Mouse (Mus musculus) CH12.LX (cell line): ENCODE measurements around the gene Gm281. TPM values are rescaled to one million over a fixed set of nuclear protein-coding genes. Genes with fewer than 3 reads are reported as not detected.

Experiments used
- DNase-seq: peaks from one replicate; pipeline ENCODE4 v3.0.0-alpha.2; 2013; ENCODE audit errors: extremely low read depth
- H3K27ac ChIP-seq: 2 replicates; pipeline ENCODE4 v1.5.1; 2012; ENCODE audit warnings: low read depth, mild to moderate bottlenecking, control low read depth, moderate library complexity; ENCODE audit not compliant: insufficient read depth
- H3K27me3 ChIP-seq: replicated peaks from 2 replicates; pipeline ENCODE3; 2012; ENCODE audit warnings: inconsistent platforms
- H3K36me3 ChIP-seq, 2 experiments: replicated peaks in 1 of 2; 2 replicates each; pipeline versions ENCODE3 to v1.6.1; 2012; ENCODE audit warnings: inconsistent platforms in 1 of 2, low read length in 1 of 2, mild to moderate bottlenecking in 1 of 2, mixed read lengths in 1 of 2, moderate library complexity in 1 of 2; ENCODE audit not compliant: control insufficient read depth in 1 of 2, insufficient read depth in 1 of 2
- H3K4me1 ChIP-seq, 2 experiments: 2 replicates each; pipeline ENCODE4 v1.6.1; 2012; ENCODE audit warnings: inconsistent platforms in 1 of 2, moderate library complexity in 1 of 2; ENCODE audit not compliant: insufficient read depth in 2 of 2, control insufficient read depth in 1 of 2
- H3K4me2 ChIP-seq: 2 replicates; pipeline ENCODE4 v1.6.1; 2012; ENCODE audit warnings: low read depth, mild to moderate bottlenecking, control low read depth; ENCODE audit not compliant: poor library complexity, insufficient read depth, severe bottlenecking
- H3K4me3 ChIP-seq, 3 experiments: fragments of 150-350 bp in 1 of 3; sonication (generic) in 1 of 3; replicated peaks in 1 of 3; 2 replicates each; pipeline versions ENCODE3 to v1.5.1; 2011 to 2012; ENCODE audit warnings: low read depth in 2 of 3, low read length in 2 of 3, mild to moderate bottlenecking in 2 of 3, moderate library complexity in 2 of 3, control low read depth in 1 of 3, improper control_type of control experiment in 1 of 3, inconsistent platforms in 1 of 3, mixed read lengths in 1 of 3; ENCODE audit not compliant: poor library complexity in 1 of 3
- H3K79me2 ChIP-seq: replicated peaks from 2 replicates; pipeline ENCODE4 v1.6.1; 2012; ENCODE audit warnings: mild to moderate bottlenecking, moderate library complexity; ENCODE audit not compliant: control insufficient read depth, poor library complexity, insufficient read depth, severe bottlenecking; ENCODE audit errors: extremely low read depth
- H3K9ac ChIP-seq: 2 replicates; pipeline ENCODE4 v1.6.1; 2012; ENCODE audit warnings: low read depth, mild to moderate bottlenecking, control low read depth, moderate library complexity; ENCODE audit not compliant: insufficient read depth
- H3K9me3 ChIP-seq: replicated peaks from 2 replicates; pipeline ENCODE3; 2012; ENCODE audit warnings: low read length, inconsistent platforms, mixed read lengths
- BHLHE40 ChIP-seq: IDR thresholded peaks from 2 replicates; pipeline ENCODE4 v1.6.1; 2011; ENCODE audit warnings: mild to moderate bottlenecking, low read depth, low read length, improper control_type of control experiment
- CHD1 ChIP-seq: IDR thresholded peaks from 2 replicates; pipeline ENCODE4 v1.6.1; 2012; ENCODE audit warnings: low read depth, low read length, improper control_type of control experiment, inconsistent platforms
- CHD2 ChIP-seq: IDR thresholded peaks from 2 replicates; pipeline ENCODE4 v1.6.1; 2011; ENCODE audit warnings: low read length, improper control_type of control experiment
- CTCF ChIP-seq, 2 experiments: IDR thresholded peaks in 1 of 2; conservative IDR thresholded peaks in 1 of 2; 2 replicates each; pipeline ENCODE4 v1.5.1; 2011 to 2012; ENCODE audit warnings: low read depth in 2 of 2, low read length in 2 of 2, improper control_type of control experiment in 1 of 2, inconsistent platforms in 1 of 2, mild to moderate bottlenecking in 1 of 2, moderate library complexity in 1 of 2
- ELF1 ChIP-seq: IDR thresholded peaks from 2 replicates; pipeline ENCODE4 v1.6.1; 2014; ENCODE audit warnings: low read depth, mild to moderate bottlenecking, inconsistent platforms, low read length, improper control_type of control experiment
- EP300 ChIP-seq: IDR thresholded peaks from 2 replicates; pipeline ENCODE4 v1.6.1; 2011; ENCODE audit warnings: low read length, improper control_type of control experiment
- GABPA ChIP-seq: IDR thresholded peaks from 2 replicates; pipeline ENCODE4 v1.6.1; 2012; ENCODE audit warnings: low read depth, low read length, improper control_type of control experiment, inconsistent platforms; ENCODE audit not compliant: insufficient replicate concordance
- IRF4 ChIP-seq: IDR thresholded peaks from 2 replicates; pipeline ENCODE4 v1.6.1; 2014; ENCODE audit warnings: low read depth, mild to moderate bottlenecking, inconsistent platforms, low read length, improper control_type of control experiment
- JUN ChIP-seq: IDR thresholded peaks from 2 replicates; pipeline ENCODE4 v1.6.1; 2011; ENCODE audit warnings: low read depth, mild to moderate bottlenecking, low read length, improper control_type of control experiment, moderate library complexity; ENCODE audit not compliant: insufficient read depth
- KAT2A ChIP-seq: IDR thresholded peaks from 2 replicates; pipeline ENCODE4 v1.6.1; 2012; ENCODE audit warnings: low read length, improper control_type of control experiment, inconsistent platforms; ENCODE audit not compliant: insufficient replicate concordance
- MAFK ChIP-seq: IDR thresholded peaks from 2 replicates; pipeline ENCODE4 v1.6.1; 2011; ENCODE audit warnings: low read length, improper control_type of control experiment; ENCODE audit not compliant: insufficient replicate concordance
- MAX ChIP-seq: IDR thresholded peaks from 2 replicates; pipeline ENCODE4 v1.6.1; 2011; ENCODE audit warnings: low read length, improper control_type of control experiment
- MAZ ChIP-seq: IDR thresholded peaks from 2 replicates; pipeline ENCODE4 v1.6.1; 2012; ENCODE audit warnings: low read depth, mild to moderate bottlenecking, inconsistent platforms, low read length, improper control_type of control experiment, moderate library complexity
- MEF2A ChIP-seq: IDR thresholded peaks from 2 replicates; pipeline ENCODE4 v1.6.1; 2014; ENCODE audit warnings: low read depth, mild to moderate bottlenecking, inconsistent platforms, low read length, improper control_type of control experiment, borderline replicate concordance
- MYC ChIP-seq: IDR thresholded peaks from 2 replicates; pipeline ENCODE4 v1.6.1; 2011; ENCODE audit warnings: low read depth, mild to moderate bottlenecking, improper control_type of control experiment, low read length
- NRF1 ChIP-seq: IDR thresholded peaks from 2 replicates; pipeline ENCODE4 v1.6.1; 2014; ENCODE audit warnings: low read depth, mild to moderate bottlenecking, inconsistent platforms, low read length, improper control_type of control experiment, moderate library complexity
- PAX5 ChIP-seq: IDR thresholded peaks from 2 replicates; pipeline ENCODE4 v1.6.1; 2012; ENCODE audit warnings: low read length, inconsistent platforms, mixed read lengths
- POLR2A ChIP-seq: IDR thresholded peaks from 2 replicates; pipeline ENCODE4 v1.6.1; 2011; ENCODE audit warnings: low read depth, mild to moderate bottlenecking, improper control_type of control experiment, low read length
- POLR2AphosphoS2 ChIP-seq: IDR thresholded peaks from 2 replicates; pipeline ENCODE4 v1.6.1; 2011; ENCODE audit warnings: low read depth, low read length, improper control_type of control experiment
- SMC3 ChIP-seq: IDR thresholded peaks from 2 replicates; pipeline ENCODE4 v1.6.1; 2011; ENCODE audit warnings: low read depth, low read length, improper control_type of control experiment
- TBP ChIP-seq: conservative IDR thresholded peaks from 2 replicates; pipeline ENCODE4 v1.6.1; 2011; ENCODE audit warnings: low read depth, low read length, improper control_type of control experiment
- TCF12 ChIP-seq: IDR thresholded peaks from 2 replicates; pipeline ENCODE4 v1.6.1; 2014; ENCODE audit warnings: low read depth, mild to moderate bottlenecking, inconsistent platforms, low read length, improper control_type of control experiment
- UBTF ChIP-seq: IDR thresholded peaks from 2 replicates; pipeline ENCODE4 v1.6.1; 2012; ENCODE audit warnings: low read depth, mild to moderate bottlenecking, inconsistent platforms, low read length, improper control_type of control experiment, moderate library complexity
- USF2 ChIP-seq: conservative IDR thresholded peaks from 2 replicates; pipeline ENCODE4 v1.6.1; 2011; ENCODE audit warnings: low read depth, low read length, improper control_type of control experiment
- ZMIZ1 ChIP-seq: IDR thresholded peaks from 2 replicates; pipeline ENCODE4 v1.6.1; 2012; ENCODE audit warnings: low read depth, mild to moderate bottlenecking, inconsistent platforms, low read length, improper control_type of control experiment
- dilution Hi-C: fragments of 300-500 bp; cut with MboI; formaldehyde crosslinking; loops from 2 replicates; pipeline ENCODE4 v1.14.3; 2020; ENCODE audit warnings: low sequenced_read_pairs; ENCODE audit not compliant: extremely low pct_unique_long_range_greater_than_20kb, extremely low pct_ligation_motif_present
- in situ Hi-C: fragments of 300-500 bp; cut with MboI; formaldehyde crosslinking; loops from 3 replicates; pipeline ENCODE4 v1.14.3; 2019; ENCODE audit warnings: low sequenced_read_pairs, low pct_ligation_motif_present, low pct_unique_long_range_greater_than_20kb, mixed read lengths
- polyA plus RNA-seq: library from polyadenylated mRNA; unstranded; fragments of >175 nt; gene quantifications from 2 replicates; pipeline ENCODE4 v1.2.1, GENCODE M21; 2012; ENCODE audit warnings: low read depth; ENCODE audit not compliant: insufficient read length
- total RNA-seq, 2 experiments: library from RNA; depleted of rRNA; stranded (reverse); fragments of 300-350 nt in 1 of 2; fragments of >200 nt in 1 of 2; gene quantifications; 2 replicates each; pipeline ENCODE4 v1.2.3; 2012 to 2014

The Gm281 gene
- total RNA-seq (2012; rRNA removed) = not detected in 2 replicates
- total RNA-seq (2014; rRNA removed) = not detected in 2 replicates
- polyA plus RNA-seq = not detected in 2 replicates

- Histone ChIP-seq H3K9ac (no peak within 1 kb of the TSS), H3K4me1 (no peaks in the 10 kb centered on the region), H3K27ac (no peak within 1 kb of the TSS), H3K27me3 (no peaks in the 10 kb centered on the region), H3K9me3 (no peaks in the 10 kb centered on the region), H3K79me2 (no peaks in the 10 kb centered on the region), H3K4me2 (no peak within 1 kb of the TSS), H3K4me3 (no peak within 1 kb of the TSS), H3K36me3 (no peaks in the 10 kb centered on the region)
- no peak for DNase-seq
- TF ChIP-seq UBTF = no peak
- no peak for TF ChIP-seq ELF1
- TF ChIP-seq KAT2A = no peak
- no peak for TF ChIP-seq EP300
- no peak for TF ChIP-seq SMC3
- TF ChIP-seq MAFK = no peak
- no peak for TF ChIP-seq IRF4
- TF ChIP-seq JUN = no peak
- no peak for TF ChIP-seq USF2
- no peak for TF ChIP-seq BHLHE40
- TF ChIP-seq MAX = no peak
- TF ChIP-seq CHD1 = no peak
- no peak for TF ChIP-seq POLR2AphosphoS2
- in situ Hi-C loops (loop anchor here (25.0 kb wide), 1 partner anchor 552 kb away; no protein-coding TSS in a partner anchor), dilution Hi-C loops (no loop called here)
These were observed at the start of gene Gm281 for GRCm38 (mm10) chr14:13914387-13915082. Gm281 (minus strand) TSS chr14:13914478.

GRCm38 (mm10) chr14:13963527-13963926, 49.2 kb upstream of the Gm281 start:
- H3K36me3 ChIP-seq = peaks cover 0 to 3% of the 10 kb centered on the region in 2 experiments
- H3K4me2 ChIP-seq = no peak overlapping the region
- no peak for TF ChIP-seq POLR2AphosphoS2
- TF ChIP-seq NRF1 = no peak
- TF ChIP-seq GABPA = no peak
- no peak for TF ChIP-seq ZMIZ1
- no peak for TF ChIP-seq CTCF (conservative IDR thresholded peaks at IDR 0.05 in 1 of 2, IDR thresholded peaks at IDR 0.05 in 1 of 2; ENCODE audit: low read depth in 2 of 2, low read length in 2 of 2)
- no peak for TF ChIP-seq PAX5
- TF ChIP-seq MAZ = no peak
- TF ChIP-seq ELF1 = no peak
- TF ChIP-seq MYC = no peak
- TF ChIP-seq TBP = no peak
- TF ChIP-seq CHD2 = no peak
- TF ChIP-seq TCF12 = no peak
- no peak for TF ChIP-seq POLR2A
- no peak for TF ChIP-seq MEF2A
- TF ChIP-seq UBTF = no peak
- no peak for TF ChIP-seq JUN
- no peaks in the 10 kb centered on the region for H3K27me3 ChIP-seq
- H3K27ac ChIP-seq = no peak overlapping the region
- H3K4me1 ChIP-seq = peaks cover 0 to 12% of the 10 kb centered on the region in 2 experiments; a peak in 2 of 4 replicates
- DNase-seq = no peak
- no peaks in the 10 kb centered on the region for H3K9me3 ChIP-seq
- H3K79me2 ChIP-seq = peaks cover 17% of the 10 kb centered on the region
- no peak overlapping the region for H3K9ac ChIP-seq
- dilution Hi-C loops (no loop called here), in situ Hi-C loops (no loop called here)
- H3K4me3 ChIP-seq = no peak overlapping the region
